Mouse (Mus musculus): ENCODE measurements at regions not wholly inside any gene's neighbourhood (a gene's known extent, or its start where the extent isn't known, plus 50 kb on each side); places are given as distances from the start of the nearest gene placed in this dataset.

DNA sequence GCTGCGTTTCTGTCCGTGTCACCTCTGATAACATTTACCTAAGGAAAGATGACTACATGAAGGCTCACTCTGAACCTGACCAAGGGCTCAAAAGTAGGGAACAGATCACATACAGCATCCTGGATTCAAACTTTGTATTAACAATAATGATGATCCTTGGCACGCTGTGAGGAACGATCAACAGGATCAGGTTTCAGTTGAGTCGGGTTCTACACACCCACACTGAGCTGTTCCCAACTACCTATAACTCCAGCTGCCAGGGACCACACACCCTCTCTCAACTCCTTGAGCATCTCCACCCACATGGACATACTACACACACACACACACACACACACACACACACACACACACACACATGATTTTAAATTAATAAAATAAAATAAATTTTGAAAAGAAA lies 107.0 kb downstream of the Edn3 start:
- 39% methylated on average over 5 of the region's 5 CpGs for WGBS
- ATAC-seq (ENCODE audit: insufficient number of reproducible peaks, insufficient read depth, low FRiP score, low TSS enrichment, low read depth), result no peak
- Histone ChIP-seq H3K9ac (replicated peaks) (no peak overlapping the region), H3K9me3 (no peaks in the 10 kb centered on the region), H3K4me2 (no peak overlapping the region), H3K4me3 (replicated peaks) (no peak overlapping the region), H3K36me3 (no peaks in the 10 kb centered on the region), H3K4me1 (replicated peaks) (peaks cover 63% of the 10 kb centered on the region), H3K27me3 (no peaks in the 10 kb centered on the region), H3K27ac (peak overlapping the region; percentile 87)

DNA sequence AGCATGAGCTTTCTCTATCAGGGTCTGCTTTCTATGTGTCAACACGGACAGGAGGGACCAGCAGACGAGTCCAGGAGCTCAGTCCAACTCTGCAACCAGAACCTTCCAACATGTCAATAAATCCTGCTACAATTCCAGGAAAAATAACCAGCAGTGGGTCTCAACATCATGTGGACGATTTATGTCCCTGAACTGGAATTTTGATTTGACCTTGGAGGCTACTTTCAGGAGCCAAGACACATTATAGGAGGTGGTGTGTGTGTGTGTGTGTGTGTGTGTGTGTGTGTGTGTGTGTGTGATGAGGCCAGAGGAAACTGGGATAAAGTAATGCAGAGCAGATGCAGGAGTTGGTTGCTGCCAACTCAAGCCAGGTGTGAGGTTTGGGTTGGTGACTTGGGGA lies 107.8 kb downstream of the Edn3 start:
- Histone ChIP-seq H3K27me3 (no peaks in the 10 kb centered on the region), H3K36me3 (no peaks in the 10 kb centered on the region), H3K4me1 (replicated peaks) (peaks cover 67% of the 10 kb centered on the region), H3K4me3 (replicated peaks) (no peak overlapping the region), H3K9me3 (no peaks in the 10 kb centered on the region), H3K4me2 (no peak overlapping the region), H3K27ac (peak overlapping the region; percentile 87), H3K9ac (replicated peaks) (no peak overlapping the region)
- no peak for ATAC-seq (ENCODE audit: insufficient number of reproducible peaks, insufficient read depth, low FRiP score, low TSS enrichment, low read depth)
- WGBS, result 34% methylated on average over 3 of the region's 3 CpGs

- Histone ChIP-seq H3K9ac (replicated peaks) (no peak overlapping the region), H3K27me3 (no peaks in the 10 kb centered on the region), H3K27ac (peak overlapping the region; percentile 87), H3K4me2 (no peak overlapping the region), H3K4me1 (replicated peaks) (peaks cover 67% of the 10 kb centered on the region), H3K4me3 (replicated peaks) (no peak overlapping the region), H3K36me3 (no peaks in the 10 kb centered on the region), H3K9me3 (no peaks in the 10 kb centered on the region)
- no peak for ATAC-seq (ENCODE audit: insufficient number of reproducible peaks, insufficient read depth, low FRiP score, low TSS enrichment, low read depth)
- 39% methylated on average over 8 of the region's 8 CpGs for WGBS
Observed at GRCm38 (mm10) chr2:174868743-174869369, 108.4 kb downstream of the Edn3 start.

DNA sequence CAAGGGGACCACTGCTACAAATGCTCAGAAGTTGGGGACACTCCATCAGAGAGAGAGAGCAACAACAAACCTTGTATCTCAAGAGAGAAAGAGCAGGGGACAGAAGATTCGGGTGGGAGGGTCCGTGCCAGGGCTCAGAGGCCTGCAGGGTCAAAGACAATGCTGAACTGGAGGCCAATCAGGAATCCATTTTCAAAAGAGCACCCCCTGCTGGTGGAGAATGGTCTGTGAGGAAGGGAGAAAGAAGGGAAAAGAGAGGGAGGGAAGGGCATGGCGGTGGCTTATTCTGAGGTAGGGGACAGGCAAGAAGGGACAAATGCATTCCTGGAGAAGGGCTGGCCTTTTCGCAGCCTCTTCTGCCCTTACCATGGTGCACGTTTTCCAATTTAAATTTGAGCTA lies 109.9 kb downstream of the Edn3 start:
- peaks cover 58% of the 10 kb centered on the region for H3K4me1 ChIP-seq (replicated peaks)
- no peak overlapping the region for H3K4me3 ChIP-seq (replicated peaks)

DNA sequence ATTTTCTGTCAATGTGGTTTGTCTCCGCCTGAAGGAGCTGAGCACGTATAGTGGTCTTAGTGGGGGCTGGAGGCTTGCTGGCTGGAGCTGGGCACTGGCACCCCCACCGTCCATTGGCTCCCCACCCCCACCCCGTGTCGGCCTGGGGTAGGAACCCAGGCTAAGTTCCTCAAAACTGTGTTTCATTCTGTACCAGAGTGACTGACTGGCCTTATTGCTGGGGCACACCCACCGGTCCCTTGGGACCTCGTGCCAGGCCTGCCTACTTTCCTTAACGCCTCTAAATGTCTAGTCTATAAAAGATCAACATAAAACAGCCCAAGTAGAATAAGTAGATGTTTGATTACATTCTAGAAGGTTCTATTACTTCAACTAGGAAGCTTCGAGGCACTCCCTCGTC lies 110.8 kb downstream of the Edn3 start:
- Histone ChIP-seq H3K4me1 (replicated peaks) (peaks cover 58% of the 10 kb centered on the region), H3K4me2 (no peak overlapping the region), H3K36me3 (no peaks in the 10 kb centered on the region), H3K9ac (replicated peaks) (no peak overlapping the region), H3K4me3 (replicated peaks) (no peak overlapping the region), H3K27me3 (no peaks in the 10 kb centered on the region), H3K27ac (peak overlapping the region; percentile 60; the same call in 1 of the 2 replicates), H3K9me3 (no peaks in the 10 kb centered on the region)
- no peak for ATAC-seq (ENCODE audit: insufficient number of reproducible peaks, insufficient read depth, low FRiP score, low TSS enrichment, low read depth)
- 46% methylated on average over 10 of the region's 10 CpGs for WGBS

More for the DNA sequence above, 109.9 kb downstream of the Edn3 start:
- 81% methylated on average over 5 of the region's 5 CpGs for WGBS
- Histone ChIP-seq H3K4me2 (no peak overlapping the region), H3K36me3 (no peaks in the 10 kb centered on the region), H3K27ac (no peak overlapping the region), H3K9ac (replicated peaks) (no peak overlapping the region), H3K27me3 (no peaks in the 10 kb centered on the region), H3K9me3 (no peaks in the 10 kb centered on the region)
- ATAC-seq (ENCODE audit: insufficient number of reproducible peaks, insufficient read depth, low FRiP score, low TSS enrichment, low read depth), result no peak

- no peaks in the 10 kb centered on the region for H3K27me3 ChIP-seq
- peaks cover 56% of the 10 kb centered on the region for H3K4me1 ChIP-seq (replicated peaks)
- no peaks in the 10 kb centered on the region for H3K36me3 ChIP-seq
- H3K27ac ChIP-seq, result peak overlapping the region; percentile 60; the same call in 1 of the 2 replicates
- no peaks in the 10 kb centered on the region for H3K9me3 ChIP-seq
- H3K4me2 ChIP-seq, result no peak overlapping the region
- no peak for ATAC-seq (ENCODE audit: insufficient number of reproducible peaks, insufficient read depth, low FRiP score, low TSS enrichment, low read depth)
- H3K4me3 ChIP-seq (replicated peaks), result no peak overlapping the region
- no peak overlapping the region for H3K9ac ChIP-seq (replicated peaks)
- WGBS, result 30% methylated on average over 3 of the region's 3 CpGs
Observed at GRCm38 (mm10) chr2:174871844-174872243, 111.4 kb downstream of the Edn3 start.

- no peaks in the 10 kb centered on the region for H3K36me3 ChIP-seq
- no peaks in the 10 kb centered on the region for H3K9me3 ChIP-seq
- WGBS, result 14% methylated on average over 5 of the region's 5 CpGs
- H3K4me3 ChIP-seq (replicated peaks), result no peak overlapping the region
- no peak for ATAC-seq (ENCODE audit: insufficient number of reproducible peaks, insufficient read depth, low FRiP score, low TSS enrichment, low read depth)
- H3K27me3 ChIP-seq, result no peaks in the 10 kb centered on the region
- no peak overlapping the region for H3K9ac ChIP-seq (replicated peaks)
- peak overlapping the region; percentile 9; the same call in 1 of the 2 replicates for H3K27ac ChIP-seq
- no peak overlapping the region for H3K4me2 ChIP-seq
- peaks cover 24% of the 10 kb centered on the region for H3K4me1 ChIP-seq (replicated peaks)
Observed at GRCm38 (mm10) chr2:174876886-174877285, 116.5 kb downstream of the Edn3 start.

- WGBS, result 22% methylated on average over 4 of the region's 4 CpGs
- Histone ChIP-seq H3K4me1 (replicated peaks) (peaks cover 24% of the 10 kb centered on the region), H3K27ac (no peak overlapping the region), H3K36me3 (no peaks in the 10 kb centered on the region), H3K4me2 (no peak overlapping the region), H3K27me3 (no peaks in the 10 kb centered on the region), H3K4me3 (replicated peaks) (no peak overlapping the region), H3K9ac (replicated peaks) (no peak overlapping the region), H3K9me3 (no peaks in the 10 kb centered on the region)
- ATAC-seq (ENCODE audit: insufficient number of reproducible peaks, insufficient read depth, low FRiP score, low TSS enrichment, low read depth), result no peak
Observed at GRCm38 (mm10) chr2:174878979-174879378, 118.6 kb downstream of the Edn3 start.

GRCm38 (mm10) chr2:174880659-174881058 lies 120.2 kb downstream of the Edn3 start:
- no peak overlapping the region for H3K9ac ChIP-seq (replicated peaks)
- H3K27ac ChIP-seq, result no peak overlapping the region
- no peak for ATAC-seq (ENCODE audit: insufficient number of reproducible peaks, insufficient read depth, low FRiP score, low TSS enrichment, low read depth)
- no peaks in the 10 kb centered on the region for H3K27me3 ChIP-seq
- 85% methylated on average over 13 of the region's 13 CpGs for WGBS
- H3K4me2 ChIP-seq, result no peak overlapping the region
- H3K4me3 ChIP-seq (replicated peaks), result no peak overlapping the region
- H3K9me3 ChIP-seq, result no peaks in the 10 kb centered on the region
- no peaks in the 10 kb centered on the region for H3K36me3 ChIP-seq
- peaks cover 37% of the 10 kb centered on the region for H3K4me1 ChIP-seq (replicated peaks)

GRCm38 (mm10) chr2:174884232-174885225 lies 124.1 kb downstream of the Edn3 start:
- no peak; the same call in 1 of the 2 replicates for ATAC-seq (ENCODE audit: insufficient number of reproducible peaks, insufficient read depth, low FRiP score, low TSS enrichment, low read depth)
- peak overlapping the region; percentile 8; the same call in 1 of the 2 replicates for H3K4me2 ChIP-seq

GRCm38 (mm10) chr2:174892658-174893057 lies 117.4 kb upstream of the Gm14444 start:
- Histone ChIP-seq H3K27me3 (no peaks in the 10 kb centered on the region), H3K4me1 (replicated peaks) (no peaks in the 10 kb centered on the region), H3K27ac (no peak overlapping the region), H3K9me3 (no peaks in the 10 kb centered on the region), H3K4me2 (no peak overlapping the region), H3K4me3 (replicated peaks) (no peak overlapping the region), H3K36me3 (no peaks in the 10 kb centered on the region), H3K9ac (replicated peaks) (no peak overlapping the region)
- ATAC-seq (ENCODE audit: insufficient number of reproducible peaks, insufficient read depth, low FRiP score, low TSS enrichment, low read depth), result no peak
- WGBS, result 71% methylated on average over 7 of the region's 7 CpGs

More at GRCm38 (mm10) chr2:174884232-174885225, 124.1 kb downstream of the Edn3 start:
- H3K27ac ChIP-seq, result peak overlapping the region; percentile 53; the same call in 1 of the 2 replicates
- H3K4me1 ChIP-seq (replicated peaks), result peaks cover 21% of the 10 kb centered on the region
- H3K27me3 ChIP-seq, result no peaks in the 10 kb centered on the region
- H3K4me3 ChIP-seq (replicated peaks), result no peak overlapping the region
- H3K36me3 ChIP-seq, result no peaks in the 10 kb centered on the region
- H3K9ac ChIP-seq (replicated peaks), result no peak overlapping the region
- WGBS, result 43% methylated on average over 19 of the region's 19 CpGs
- H3K9me3 ChIP-seq, result no peaks in the 10 kb centered on the region
